Mouse (Mus musculus): ENCODE results near the gene Zc2hc1c. TPM values are rescaled to one million over a fixed set of nuclear protein-coding genes. Genes with fewer than 3 reads are reported as not detected.
"Not testable (repeated sequence)": the region's sequence is repeated elsewhere in the genome, so short reads cannot be mapped to it uniquely, and the experiment has no call there.

Zc2hc1c gene
- polyA plus RNA-seq, 1 experiment from 2014 or later, result 0.96 TPM

GRCm38 (mm10) chr12:85280845-85281651 lies 7.3 kb upstream of the Zc2hc1c start:
- Histone ChIP-seq H3K4me3 (ENCODE audit: low read depth, low read length) (peak overlapping the region; percentile 74), H3K9ac (ENCODE audit: low read depth, low read length) (no peak overlapping the region), H3K27ac (ENCODE audit: low read depth, low read length) (no peak overlapping the region), H3K4me1 (replicated peaks; ENCODE audit: control insufficient read depth, insufficient read depth, low read length) (no peaks in the 10 kb centered on the region), H3K4me2 (replicated peaks; ENCODE audit: low read depth) (peak overlapping the region; percentile 91), H3K9me3 (ENCODE audit: control insufficient read depth) (no peaks in the 10 kb centered on the region), H3K27me3 (replicated peaks; ENCODE audit: control insufficient read depth, insufficient read depth, low read length) (no peaks in the 10 kb centered on the region), H3K36me3 (ENCODE audit: control insufficient read depth, insufficient read depth) (no peaks in the 10 kb centered on the region)
- no peak for ATAC-seq
- TF ChIP-seq CTCF (IDR thresholded peaks at IDR 0.05; ENCODE audit: low read depth), result no peak
- WGBS, result 60% methylated on average over 12 of the region's 12 CpGs

DNA sequence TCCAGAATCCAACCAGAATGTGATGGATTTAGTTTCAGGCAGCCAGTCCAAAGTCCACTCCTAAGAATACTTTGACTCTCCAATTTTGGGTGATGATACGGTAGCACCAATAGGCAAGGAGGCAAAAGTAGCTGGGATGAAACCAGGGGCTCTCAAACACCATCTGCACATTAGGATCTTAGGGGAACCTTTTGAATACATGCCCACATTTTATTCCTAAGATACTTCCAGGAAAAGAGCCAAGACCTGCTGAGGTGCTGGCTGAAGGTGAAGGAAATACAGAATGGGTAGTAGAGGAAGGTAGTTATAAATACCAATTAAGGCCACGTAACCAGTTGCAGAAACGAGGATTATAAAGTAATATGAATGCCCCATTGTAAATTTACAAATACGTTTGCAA lies 6.6 kb upstream of the Zc2hc1c start:
- H3K27ac ChIP-seq (ENCODE audit: low read depth, low read length); H3K36me3 ChIP-seq (ENCODE audit: control insufficient read depth, insufficient read depth); H3K4me1 ChIP-seq (replicated peaks; ENCODE audit: control insufficient read depth, insufficient read depth, low read length); H3K4me2 ChIP-seq (replicated peaks; ENCODE audit: low read depth); ATAC-seq; H3K27me3 ChIP-seq (replicated peaks; ENCODE audit: control insufficient read depth, insufficient read depth, low read length); H3K9ac ChIP-seq (ENCODE audit: low read depth, low read length); H3K4me3 ChIP-seq (ENCODE audit: low read depth, low read length); H3K9me3 ChIP-seq (ENCODE audit: control insufficient read depth): not testable (repeated sequence)
- 91% methylated on average over 1 of the region's 4 CpGs for WGBS

- Histone ChIP-seq H3K4me3 (ENCODE audit: low read depth, low read length) (no peak overlapping the region), H3K27ac (ENCODE audit: low read depth, low read length) (no peak overlapping the region), H3K4me1 (replicated peaks; ENCODE audit: control insufficient read depth, insufficient read depth, low read length) (no peaks in the 10 kb centered on the region), H3K9ac (ENCODE audit: low read depth, low read length) (no peak overlapping the region), H3K27me3 (replicated peaks; ENCODE audit: control insufficient read depth, insufficient read depth, low read length) (peaks cover 4% of the 10 kb centered on the region; the same call in 1 of the 2 replicates), H3K4me2 (replicated peaks; ENCODE audit: low read depth) (no peak overlapping the region), H3K36me3 (ENCODE audit: control insufficient read depth, insufficient read depth) (no peaks in the 10 kb centered on the region), H3K9me3 (ENCODE audit: control insufficient read depth) (no peaks in the 10 kb centered on the region)
- TF ChIP-seq CTCF (IDR thresholded peaks at IDR 0.05; ENCODE audit: low read depth), result no peak
- 70% methylated on average over 8 of the region's 8 CpGs for WGBS
- no peak for ATAC-seq
Measured at GRCm38 (mm10) chr12:85284331-85284730, 4.1 kb upstream of the Zc2hc1c start.

- H3K4me1 ChIP-seq (replicated peaks; ENCODE audit: control insufficient read depth, insufficient read depth, low read length), result no peaks in the 10 kb centered on the region
- 86% methylated on average over 4 of the region's 4 CpGs for WGBS
- no peak for ATAC-seq
- H3K27ac ChIP-seq (ENCODE audit: low read depth, low read length), result no peak overlapping the region
- H3K27me3 ChIP-seq (replicated peaks; ENCODE audit: control insufficient read depth, insufficient read depth, low read length), result peaks cover 11% of the 10 kb centered on the region
- H3K4me2 ChIP-seq (replicated peaks; ENCODE audit: low read depth), result no peak overlapping the region
- no peaks in the 10 kb centered on the region for H3K36me3 ChIP-seq (ENCODE audit: control insufficient read depth, insufficient read depth)
- no peak overlapping the region for H3K4me3 ChIP-seq (ENCODE audit: low read depth, low read length)
- TF ChIP-seq CTCF (IDR thresholded peaks at IDR 0.05; ENCODE audit: low read depth), result no peak
- H3K9ac ChIP-seq (ENCODE audit: low read depth, low read length), result no peak overlapping the region
- H3K9me3 ChIP-seq (ENCODE audit: control insufficient read depth), result no peaks in the 10 kb centered on the region
Measured at GRCm38 (mm10) chr12:85284996-85285395, 3.4 kb upstream of the Zc2hc1c start.

GRCm38 (mm10) chr12:85286941-85287340 lies 1.4 kb upstream of the Zc2hc1c start:
- Histone ChIP-seq H3K9me3 (ENCODE audit: control insufficient read depth) (no peaks in the 10 kb centered on the region), H3K27me3 (replicated peaks; ENCODE audit: control insufficient read depth, insufficient read depth, low read length) (peaks cover 11% of the 10 kb centered on the region), H3K9ac (ENCODE audit: low read depth, low read length) (no peak overlapping the region), H3K4me2 (replicated peaks; ENCODE audit: low read depth) (no peak overlapping the region), H3K36me3 (ENCODE audit: control insufficient read depth, insufficient read depth) (no peaks in the 10 kb centered on the region), H3K4me1 (replicated peaks; ENCODE audit: control insufficient read depth, insufficient read depth, low read length) (no peaks in the 10 kb centered on the region), H3K4me3 (ENCODE audit: low read depth, low read length) (no peak overlapping the region), H3K27ac (ENCODE audit: low read depth, low read length) (no peak overlapping the region)
- ATAC-seq, result no peak
- TF ChIP-seq CTCF (IDR thresholded peaks at IDR 0.05; ENCODE audit: low read depth), result peak; percentile 71
- 68% methylated on average over 2 of the region's 5 CpGs for WGBS

- no peaks in the 10 kb centered on the region for H3K9me3 ChIP-seq (ENCODE audit: control insufficient read depth)
- H3K4me2 ChIP-seq (replicated peaks; ENCODE audit: low read depth), result peak within 1 kb of the TSS; percentile 77
- 9% methylated on average over 21 of the region's 21 CpGs for WGBS
- no peaks in the 10 kb centered on the region for H3K36me3 ChIP-seq (ENCODE audit: control insufficient read depth, insufficient read depth)
- H3K27ac ChIP-seq (ENCODE audit: low read depth, low read length), result peak within 1 kb of the TSS; percentile 29; the same call in 1 of the 2 replicates
- no peak for TF ChIP-seq CTCF (IDR thresholded peaks at IDR 0.05; ENCODE audit: low read depth)
- peak; percentile 48 for ATAC-seq
- H3K27me3 ChIP-seq (replicated peaks; ENCODE audit: control insufficient read depth, insufficient read depth, low read length), result peaks cover 11% of the 10 kb centered on the region
- peak within 1 kb of the TSS; percentile 50 for H3K4me3 ChIP-seq (ENCODE audit: low read depth, low read length)
- H3K4me1 ChIP-seq (replicated peaks; ENCODE audit: control insufficient read depth, insufficient read depth, low read length), result no peaks in the 10 kb centered on the region
- H3K9ac ChIP-seq (ENCODE audit: low read depth, low read length), result peak within 1 kb of the TSS; percentile 40; the same call in 1 of the 2 replicates
Measured at GRCm38 (mm10) chr12:85287809-85288485, 444 bp upstream of the Zc2hc1c start, which contains the start of gene Acyp1. Gene Acyp1 (minus strand): TSS chr12:85288438.
